Mouse (Mus musculus) activated CD4-positive, CD25-positive, alpha-beta regulatory T cell (primary cell): ENCODE data around the gene Gm10681. TPM values are rescaled to one million over a fixed set of nuclear protein-coding genes. Genes with fewer than 3 reads are reported as not detected.

ENCODE experiments used
- polyA plus RNA-seq, 2 experiments: library from polyadenylated mRNA; unstranded; fragments of 100-300 nt; shearing (Covaris generic); gene quantifications; one replicate each; pipeline ENCODE4 v1.2.1; 2017

Gm10681 gene
- not detected for polyA plus RNA-seq

DNA sequence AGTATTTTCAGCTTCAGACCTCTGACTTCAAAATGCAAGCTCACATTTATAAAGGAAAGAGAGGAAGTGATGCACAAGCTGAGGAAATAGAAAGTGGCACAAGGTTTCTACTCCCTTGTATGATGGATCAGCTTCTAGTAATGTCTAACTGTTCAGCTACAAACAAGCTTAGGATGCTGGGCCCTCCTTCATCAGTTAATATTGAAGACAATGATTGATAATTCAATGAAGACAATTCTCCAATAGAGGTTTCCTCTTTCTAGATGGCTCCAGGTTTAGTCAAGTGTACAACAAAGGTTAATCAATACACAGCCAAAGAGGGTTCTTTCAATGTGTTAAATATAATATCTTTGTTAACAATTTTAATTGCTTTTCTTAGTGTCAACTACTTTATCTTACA, at the start of gene Gm10681:
Gene Gm10681, minus strand, starts transcription at position 101 of the 400 bp plus-strand sequence.

DNA sequence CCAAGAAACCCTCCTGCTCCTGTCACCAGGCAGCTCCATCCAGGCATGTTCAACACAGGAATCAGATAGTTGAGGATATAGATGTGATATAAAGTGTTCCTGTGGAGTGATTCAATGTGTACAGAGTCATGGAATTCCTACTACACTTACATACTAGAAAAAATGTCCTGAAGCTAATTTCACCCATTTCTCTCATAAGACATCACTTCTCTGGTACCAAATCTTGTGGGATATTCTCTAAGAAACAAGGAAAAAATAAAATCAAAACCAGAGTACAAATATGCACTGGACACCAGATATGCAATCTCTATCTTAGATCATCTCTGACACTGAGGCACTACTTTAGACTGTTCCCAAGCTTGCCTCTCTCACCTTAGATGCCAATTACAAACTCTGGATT, 41.5 kb upstream of the Gm10681 start, which contains the start of gene Hsd3b5:
Gene Hsd3b5, minus strand, starts transcription at position 101 of the 400 bp plus-strand sequence.

DNA sequence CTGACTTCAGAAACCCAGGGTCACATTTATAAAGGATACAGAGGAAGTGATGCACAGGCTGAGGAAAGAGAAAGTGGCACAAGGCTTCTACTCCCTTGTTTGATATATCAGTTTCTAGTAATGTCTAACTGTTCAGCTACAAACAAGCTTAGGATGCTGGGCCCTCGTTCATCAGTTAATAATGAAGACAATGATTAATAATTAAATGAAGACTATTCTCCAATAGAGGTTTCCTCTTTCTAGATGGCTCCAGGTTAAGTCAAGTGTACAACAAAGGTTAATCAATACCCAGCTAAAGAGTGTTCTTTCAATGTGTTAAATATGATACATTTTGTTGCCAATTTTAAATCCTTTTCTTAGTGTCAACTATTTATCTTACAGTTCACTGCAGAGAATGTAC, 78.2 kb downstream of the Gm10681 start, which contains the start of gene Hsd3b4:
Gene Hsd3b4, minus strand, starts transcription at position 101 of the 400 bp plus-strand sequence.

Other genes starting within 250 kb of the Gm10681 start
- gene Phgdh, start 248.8 kb downstream of the Gm10681 start, polyA plus RNA-seq = 100 to 1,000 TPM; 158 to 180 TPM
- under 1 TPM in 1 of 2 experiments, not detected in 1; 0.27 TPM for gene Zfp697, start 206.3 kb downstream of the Gm10681 start, polyA plus RNA-seq
- gene Gm4450, start 131.7 kb downstream of the Gm10681 start, polyA plus RNA-seq = under 1 TPM in 1 of 2 experiments, not detected in 1; 0.31 TPM
- gene Hsd3b4, start 78.3 kb downstream of the Gm10681 start, polyA plus RNA-seq = not detected
- not detected for gene Hsd3b5, start 41.4 kb upstream of the Gm10681 start, polyA plus RNA-seq
- under 1 TPM in 1 of 2 experiments, not detected in 1; 0.31 TPM for gene Hsd3b2, start 135.7 kb upstream of the Gm10681 start, polyA plus RNA-seq
- gene Hsd3b3, start 174.3 kb upstream of the Gm10681 start, polyA plus RNA-seq = under 1 TPM in 1 of 2 experiments, not detected in 1; 0.32 TPM
- gene Hsd3b6, start 225.6 kb upstream of the Gm10681 start, polyA plus RNA-seq = not detected